Mouse (Mus musculus) megakaryocyte-erythroid progenitor cell, adult 5-6 weeks (primary cell): ENCODE results near the gene Tbc1d24. TPM values are rescaled to one million over a fixed set of nuclear protein-coding genes. Genes with fewer than 3 reads are reported as not detected.

Experiments used
- total RNA-seq, 2 experiments: library from RNA; stranded (forward) in 1 of 2; stranded (reverse) in 1 of 2; fragments of 200-1000, 215-1000 nt in 1 of 2; fragments of >200 nt in 1 of 2; fragmentation: Nextera tagmentation in 1 of 2; gene quantifications; 2 replicates each; pipeline ENCODE4 v1.2.3; 2014 to 2017

Gene Tbc1d24
- total RNA-seq, 2 experiments from 2014 or later: 6.0 to 45.2 TPM

Other genes starting within 250 kb of the Tbc1d24 start
- gene Prss30, start 225.0 kb downstream of the Tbc1d24 start, total RNA-seq (2014; fragmentation: Nextera tagmentation): not detected in 2 replicates
- 1.0 TPM in 1 of 2 replicates, not detected in the other for gene Prss30, start 225.0 kb downstream of the Tbc1d24 start, total RNA-seq (2017)
- gene Prss22, start 207.5 kb downstream of the Tbc1d24 start, total RNA-seq (2014; fragmentation: Nextera tagmentation): not detected in 2 replicates
- not detected in 2 replicates for gene Prss22, start 207.5 kb downstream of the Tbc1d24 start, total RNA-seq (2017)
- gene Prss27, start 167.4 kb downstream of the Tbc1d24 start, total RNA-seq (2014; fragmentation: Nextera tagmentation): not detected in 2 replicates
- gene Prss27, start 167.4 kb downstream of the Tbc1d24 start, total RNA-seq (2017): not detected in 2 replicates
- 17.1 and 24.2 TPM in 2 replicates for gene Kctd5, start 132.1 kb downstream of the Tbc1d24 start, total RNA-seq (2014; fragmentation: Nextera tagmentation)
- 20.9 and 21.9 TPM in 2 replicates for gene Kctd5, start 132.1 kb downstream of the Tbc1d24 start, total RNA-seq (2017)
- gene Pdpk1, start 54.6 kb downstream of the Tbc1d24 start, total RNA-seq (2014; fragmentation: Nextera tagmentation): 47.0 and 48.0 TPM in 2 replicates
- gene Pdpk1, start 54.6 kb downstream of the Tbc1d24 start, total RNA-seq (2017): 34.4 and 37.7 TPM in 2 replicates
- gene Amdhd2, start 41.8 kb downstream of the Tbc1d24 start, total RNA-seq (2014; fragmentation: Nextera tagmentation): 50.8 and 51.8 TPM in 2 replicates
- gene Amdhd2, start 41.8 kb downstream of the Tbc1d24 start, total RNA-seq (2017): 13.1 and 19.8 TPM in 2 replicates
- 222 and 224 TPM in 2 replicates for gene Atp6v0c, start 35.9 kb downstream of the Tbc1d24 start, total RNA-seq (2014; fragmentation: Nextera tagmentation)
- 72.2 and 95.8 TPM in 2 replicates for gene Atp6v0c, start 35.9 kb downstream of the Tbc1d24 start, total RNA-seq (2017)
- gene Ntn3, start 4.0 kb upstream of the Tbc1d24 start, total RNA-seq (2014; fragmentation: Nextera tagmentation): 0.92 TPM in 2 replicates
- 0.19 and 0.38 TPM in 2 replicates for gene Ntn3, start 4.0 kb upstream of the Tbc1d24 start, total RNA-seq (2017)
- 19.8 and 31.0 TPM in 2 replicates for gene Tedc2, start 15.3 kb upstream of the Tbc1d24 start, total RNA-seq (2014; fragmentation: Nextera tagmentation)
- 16.8 and 18.0 TPM in 2 replicates for gene Tedc2, start 15.3 kb upstream of the Tbc1d24 start, total RNA-seq (2017)
- 34.7 and 40.9 TPM in 2 replicates for gene Ccnf, start 45.9 kb upstream of the Tbc1d24 start, total RNA-seq (2014; fragmentation: Nextera tagmentation)
- gene Ccnf, start 45.9 kb upstream of the Tbc1d24 start, total RNA-seq (2017): 17.5 and 24.4 TPM in 2 replicates
- gene Abca17, start 145.5 kb upstream of the Tbc1d24 start, total RNA-seq (2014; fragmentation: Nextera tagmentation): not detected in 2 replicates
- not detected in 2 replicates for gene Abca17, start 145.5 kb upstream of the Tbc1d24 start, total RNA-seq (2017)
- 103 and 105 TPM in 2 replicates for gene Abca3, start 146.4 kb upstream of the Tbc1d24 start, total RNA-seq (2014; fragmentation: Nextera tagmentation)
- 30.3 and 39.6 TPM in 2 replicates for gene Abca3, start 146.4 kb upstream of the Tbc1d24 start, total RNA-seq (2017)
- 325 and 334 TPM in 2 replicates for gene Rnps1, start 209.0 kb upstream of the Tbc1d24 start, total RNA-seq (2014; fragmentation: Nextera tagmentation)
- gene Rnps1, start 209.0 kb upstream of the Tbc1d24 start, total RNA-seq (2017): 263 and 290 TPM in 2 replicates
- gene Eci1, start 221.1 kb upstream of the Tbc1d24 start, total RNA-seq (2014; fragmentation: Nextera tagmentation): 79.7 and 88.7 TPM in 2 replicates
- gene Eci1, start 221.1 kb upstream of the Tbc1d24 start, total RNA-seq (2017): 33.3 and 37.6 TPM in 2 replicates
- 1.2 and 5.0 TPM in 2 replicates for gene Dnase1l2, start 237.5 kb upstream of the Tbc1d24 start, total RNA-seq (2014; fragmentation: Nextera tagmentation)
- gene Dnase1l2, start 237.5 kb upstream of the Tbc1d24 start, total RNA-seq (2017): 0.34 and 2.9 TPM in 2 replicates